Mouse (Mus musculus): ENCODE results near the gene Gas2l1.
"Not testable (repeated sequence)": the region's sequence is repeated elsewhere in the genome, so short reads cannot be mapped to it uniquely, and the experiment has no call there.

Gas2l1 gene

DNA sequence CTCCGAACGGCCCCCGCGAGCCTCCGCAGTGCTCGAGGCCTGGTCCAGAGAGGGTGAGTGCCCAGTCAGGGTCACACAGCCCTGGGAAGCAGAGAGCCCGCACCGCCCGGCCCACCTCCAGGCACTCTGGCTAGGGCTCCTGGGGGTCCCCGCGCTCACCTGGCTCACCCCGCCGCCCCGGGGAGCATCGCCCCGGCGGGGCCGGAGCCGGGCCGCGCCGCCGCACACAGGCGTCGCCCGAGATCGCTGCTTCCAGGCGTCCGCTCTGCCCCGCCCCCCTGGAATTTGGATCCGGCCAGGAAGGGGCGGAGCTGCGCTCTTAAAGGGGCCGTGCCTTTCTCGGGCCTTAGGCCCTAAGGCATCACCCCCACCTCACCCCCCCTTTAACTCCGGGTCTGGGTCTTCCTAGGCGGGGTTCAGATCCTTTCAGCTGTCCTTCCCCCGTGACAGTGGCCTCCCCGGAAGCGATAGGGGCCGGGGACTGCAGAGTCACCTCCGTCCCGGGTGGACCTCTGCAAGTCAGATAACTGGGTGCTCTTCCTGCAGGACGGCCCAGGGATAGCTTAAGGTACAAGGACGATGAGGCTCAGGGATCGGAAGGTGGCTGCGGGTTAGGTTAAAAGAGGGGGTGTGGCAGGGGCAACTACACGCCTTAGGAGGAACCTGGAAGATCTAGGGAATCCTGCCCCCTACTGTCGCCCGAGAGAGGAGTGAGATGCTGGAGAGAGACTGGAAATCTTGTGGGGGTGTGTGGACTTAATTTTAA is at the start of gene Gas2l1:
TSS of gene Gas2l1 (minus strand) at position 272 of the 766 bp plus-strand sequence.
- peak; percentile 88 for DNase-seq (ENCODE audit: low spot score)

DNA sequence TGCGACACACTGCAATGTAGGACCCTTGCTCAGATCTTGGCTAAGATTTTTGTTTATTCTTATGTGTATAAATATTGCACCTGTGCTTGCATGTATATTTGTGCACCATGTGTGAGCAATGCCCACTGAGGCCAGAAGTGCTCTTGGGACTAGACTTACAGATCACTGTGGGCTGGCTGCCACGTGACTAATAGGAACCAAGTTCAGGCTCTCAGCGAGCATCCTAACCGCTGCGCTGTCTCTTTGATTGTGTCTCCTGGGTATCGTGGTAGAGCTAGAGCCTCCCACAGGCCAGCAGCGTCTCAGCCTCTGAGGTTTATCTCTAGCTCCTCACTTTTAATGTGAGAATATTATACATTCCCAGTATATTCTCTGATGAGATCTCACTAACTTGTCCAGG is 48.5 kb upstream of the Gas2l1 start:
- no peak for DNase-seq (ENCODE audit: low spot score)

DNA sequence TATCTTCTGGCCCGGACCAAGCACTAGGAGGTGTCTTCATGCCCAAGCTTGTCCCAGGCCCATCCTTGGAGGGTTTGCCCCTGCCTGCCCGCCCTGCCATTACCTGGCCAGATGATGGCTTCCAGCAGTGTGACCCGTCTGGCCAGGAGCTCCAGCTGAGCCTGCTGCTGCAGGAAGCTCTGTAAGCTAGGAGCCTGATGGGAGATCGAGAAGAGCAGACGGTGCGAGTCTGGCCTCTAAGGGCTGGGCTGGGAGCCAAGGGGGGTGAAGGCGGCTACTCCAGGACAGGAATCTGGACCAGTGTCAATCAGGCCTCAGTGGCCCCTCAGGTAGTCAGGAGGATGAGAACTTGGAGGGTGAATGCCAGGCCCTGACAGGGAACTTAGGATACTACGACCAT is 44.3 kb upstream of the Gas2l1 start:
- peak; percentile 20 for DNase-seq (ENCODE audit: low spot score)

DNA sequence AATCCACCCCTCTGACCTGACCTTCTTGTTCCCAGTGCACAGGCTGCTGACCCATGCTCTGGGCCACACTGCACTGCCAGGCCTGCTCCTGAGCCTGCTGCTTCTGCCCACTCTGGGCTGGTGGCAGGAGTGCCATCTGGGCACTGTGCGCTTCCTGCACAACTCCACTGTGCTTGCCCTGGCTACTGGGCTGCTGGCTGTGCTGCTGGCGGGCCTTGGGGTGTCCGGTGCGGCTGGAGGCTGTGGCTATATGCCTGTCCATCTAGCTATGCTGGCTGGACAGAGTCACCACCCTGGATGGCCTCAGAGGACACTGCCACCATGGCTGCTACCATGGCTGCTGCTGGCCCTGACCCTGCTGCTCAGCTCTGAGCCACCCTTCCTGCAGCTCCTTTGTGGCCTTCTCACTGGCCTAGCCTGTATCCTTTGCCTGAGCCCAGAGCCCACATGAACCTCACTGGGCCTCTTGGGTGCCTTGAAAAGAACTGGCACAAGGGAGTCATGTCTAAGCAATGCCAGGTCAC is 38.9 kb upstream of the Gas2l1 start:
- DNase-seq (ENCODE audit: low spot score), result no peak

DNA sequence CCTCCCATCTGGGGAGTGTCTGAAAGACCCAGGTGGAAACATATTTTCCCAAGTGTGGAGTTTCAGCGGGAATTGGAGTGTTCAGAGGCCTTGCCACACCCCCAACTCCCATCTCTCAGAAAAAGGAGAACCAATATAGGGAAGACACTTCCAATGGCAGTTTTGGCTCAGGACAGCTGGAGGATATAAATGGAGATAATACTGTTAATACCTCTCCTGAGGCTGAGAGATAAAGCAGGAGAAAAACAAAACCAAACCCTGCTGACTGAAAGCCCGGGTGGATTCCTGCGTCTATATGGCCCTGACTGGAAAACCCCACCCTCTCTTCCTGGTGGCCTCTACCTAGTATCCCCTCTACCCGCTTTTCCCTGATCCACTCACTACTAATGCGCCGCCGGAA is 37.3 kb upstream of the Gas2l1 start:
- DNase-seq (ENCODE audit: low spot score), result no peak

DNA sequence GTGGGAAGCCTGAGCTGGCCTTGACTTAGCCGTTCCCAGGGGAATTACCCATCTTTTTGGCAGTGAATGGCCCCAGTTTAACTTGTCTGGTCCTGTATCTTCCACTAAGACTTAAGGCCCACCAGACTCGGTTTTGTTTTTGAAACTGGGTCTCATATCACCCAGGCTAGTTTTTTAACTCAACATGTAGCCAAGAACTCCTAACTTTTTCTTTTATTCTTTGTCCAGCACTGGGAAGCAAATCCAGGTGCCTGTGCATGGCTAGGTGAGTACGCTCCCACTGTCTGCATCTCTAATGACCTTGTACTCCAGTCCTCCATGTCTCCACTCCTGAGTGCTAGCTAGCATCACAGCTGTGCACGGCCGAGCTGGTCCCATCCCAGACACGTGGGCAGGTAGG is 36.5 kb upstream of the Gas2l1 start:
- no peak for DNase-seq (ENCODE audit: low spot score)

DNA sequence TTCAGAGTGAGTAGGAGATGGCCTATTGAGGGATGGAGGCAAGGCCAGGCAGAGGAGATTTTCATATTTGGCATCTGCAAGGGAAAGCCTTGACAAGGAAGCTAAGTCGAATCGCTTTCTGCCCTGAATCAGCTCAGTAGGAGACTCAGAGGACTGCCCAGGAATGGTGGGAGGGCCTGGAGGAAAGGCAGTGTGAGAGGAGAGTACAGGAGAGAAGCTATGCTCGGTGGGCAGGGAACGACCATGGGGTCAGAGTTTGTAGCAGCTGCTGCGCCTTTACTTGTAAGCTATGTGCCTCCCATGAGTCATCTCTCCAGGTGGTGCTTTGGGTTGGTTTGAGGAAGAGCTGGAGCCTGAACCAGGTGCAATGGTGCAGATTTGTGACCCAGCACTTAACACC is 35.7 kb upstream of the Gas2l1 start:
- DNase-seq (ENCODE audit: low spot score), result no peak

DNA sequence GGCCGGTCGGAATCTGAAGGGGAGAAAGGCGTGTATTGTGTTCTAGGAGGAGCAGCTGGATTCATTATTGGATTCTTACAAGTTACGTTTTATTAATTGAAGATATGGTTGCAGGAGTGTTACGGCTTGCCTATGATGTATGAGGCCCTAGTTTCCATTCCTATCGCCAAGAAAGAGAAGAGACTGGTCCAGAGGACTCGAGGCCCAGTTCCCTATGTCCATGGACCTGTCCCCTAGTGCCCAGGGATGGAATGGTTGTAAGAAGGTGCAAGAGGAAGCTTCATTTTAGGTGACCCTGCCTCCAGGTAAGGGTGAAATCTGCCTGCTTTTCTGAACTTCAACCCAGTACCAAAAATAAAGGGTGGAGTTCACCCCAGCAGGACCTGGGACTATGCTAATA is 35.2 kb upstream of the Gas2l1 start:
- no peak for DNase-seq (ENCODE audit: low spot score)

DNA sequence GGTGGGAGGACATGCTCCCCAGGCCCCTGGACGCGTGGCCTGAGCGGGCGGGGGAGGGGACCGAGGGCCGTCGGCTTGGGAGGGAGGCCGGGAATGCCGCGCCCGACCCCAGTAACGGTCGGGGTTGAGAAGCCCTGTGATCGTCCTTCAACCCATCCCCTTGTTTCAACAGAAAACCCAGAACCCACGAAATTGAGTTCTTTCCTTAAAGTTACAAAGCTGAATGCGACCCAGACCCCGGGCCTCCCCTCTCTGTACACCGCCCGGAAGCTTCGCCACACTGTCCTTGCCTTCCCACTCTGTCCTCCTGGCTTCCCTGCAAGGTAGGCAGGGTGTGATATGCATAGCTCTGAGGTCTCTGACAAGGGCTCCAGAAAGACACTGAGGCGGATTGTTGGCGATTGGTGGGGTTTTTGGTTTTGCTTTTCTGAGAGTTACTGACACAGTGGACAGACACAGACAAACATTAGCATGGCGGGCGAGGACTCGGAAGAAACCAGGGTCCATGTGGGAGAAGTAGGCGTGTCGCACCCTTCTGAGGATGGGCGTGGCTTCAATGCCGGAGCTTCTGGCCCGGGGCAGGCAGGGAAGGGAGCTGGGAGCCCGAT is 34.6 kb upstream of the Gas2l1 start:
- DNase-seq (ENCODE audit: low spot score), result peak; percentile 88

DNA sequence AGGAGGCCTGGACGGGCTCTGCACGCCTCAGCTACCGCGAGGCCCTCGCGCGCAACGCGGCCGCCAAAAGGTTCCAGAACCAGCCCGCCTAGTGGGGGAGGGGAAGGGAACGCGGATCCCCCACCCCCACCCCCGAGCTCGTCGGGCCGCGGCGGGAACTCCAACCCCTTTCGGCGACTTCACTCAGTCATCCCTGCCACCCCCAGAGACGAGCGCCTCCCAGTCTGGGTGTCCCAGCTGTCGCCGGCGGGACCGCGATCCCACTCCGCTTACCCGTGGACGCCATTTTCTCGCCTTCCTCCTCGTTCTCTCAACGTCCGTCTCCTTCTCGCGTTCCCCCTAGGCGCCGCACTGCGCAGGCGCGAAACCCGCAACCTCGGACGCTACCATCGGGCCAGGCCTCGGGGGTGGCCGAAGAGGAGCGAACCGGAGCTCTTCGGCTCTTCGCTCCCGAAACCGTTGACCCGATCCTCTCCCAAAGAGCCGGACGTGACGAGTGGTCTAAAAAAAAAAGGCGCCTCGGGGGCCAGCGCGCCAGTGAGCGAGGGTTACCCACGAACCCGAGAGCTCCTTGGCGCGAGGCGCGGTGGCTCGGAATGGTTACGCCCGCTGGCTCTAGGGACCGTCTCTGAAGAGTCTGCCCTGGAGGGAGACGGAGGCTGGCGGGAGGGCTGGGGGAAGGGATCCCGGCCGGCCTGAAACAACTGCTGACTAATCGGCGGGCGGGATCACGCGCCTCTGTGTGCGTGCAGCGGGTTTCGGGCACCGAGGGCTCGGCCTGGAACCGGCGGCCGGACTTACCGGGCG is 33.8 kb upstream of the Gas2l1 start, which contains the start of the genes Rhbdd3 and Ewsr1:
TSS of gene Rhbdd3 (plus strand) at position 191 of the 807 bp plus-strand sequence.
TSS of gene Ewsr1 (minus strand) at position 531 of the 807 bp plus-strand sequence.
- peak; percentile 97 for DNase-seq (ENCODE audit: low spot score)

DNA sequence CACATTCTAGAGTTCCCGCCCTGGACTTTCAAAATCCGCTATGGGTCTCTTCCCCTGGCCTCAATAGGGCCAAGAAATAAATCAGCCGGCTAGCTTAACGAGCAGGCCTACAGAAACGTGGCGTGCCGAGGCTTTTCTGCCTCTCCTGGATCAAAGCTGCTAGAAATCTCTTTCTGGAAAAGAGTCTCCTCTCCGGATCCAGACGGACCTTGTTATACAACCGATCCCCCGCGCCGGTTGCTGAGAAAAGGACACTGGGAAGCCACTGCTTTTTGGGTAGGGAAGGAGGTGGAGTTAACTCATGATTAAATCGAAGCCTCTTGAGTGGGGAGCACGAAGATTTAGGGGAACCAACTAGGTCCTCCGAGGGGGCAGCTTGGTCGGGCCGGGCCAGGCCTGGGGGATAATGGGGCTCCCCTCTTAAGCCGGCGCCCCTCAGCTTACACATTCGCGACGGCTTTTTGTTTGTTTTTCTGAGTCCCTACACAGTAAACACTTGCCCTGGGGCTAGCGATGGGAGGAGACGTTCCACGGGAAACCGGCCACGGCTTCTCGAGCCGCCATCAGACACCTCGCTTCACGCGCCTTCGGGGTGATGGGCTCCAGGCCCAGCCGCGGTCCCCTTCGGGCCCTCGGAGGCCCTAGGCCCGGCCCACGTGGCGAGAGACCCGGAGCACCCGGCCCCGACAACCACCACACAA is 33.1 kb upstream of the Gas2l1 start:
- DNase-seq (ENCODE audit: low spot score), result peak; percentile 63

DNA sequence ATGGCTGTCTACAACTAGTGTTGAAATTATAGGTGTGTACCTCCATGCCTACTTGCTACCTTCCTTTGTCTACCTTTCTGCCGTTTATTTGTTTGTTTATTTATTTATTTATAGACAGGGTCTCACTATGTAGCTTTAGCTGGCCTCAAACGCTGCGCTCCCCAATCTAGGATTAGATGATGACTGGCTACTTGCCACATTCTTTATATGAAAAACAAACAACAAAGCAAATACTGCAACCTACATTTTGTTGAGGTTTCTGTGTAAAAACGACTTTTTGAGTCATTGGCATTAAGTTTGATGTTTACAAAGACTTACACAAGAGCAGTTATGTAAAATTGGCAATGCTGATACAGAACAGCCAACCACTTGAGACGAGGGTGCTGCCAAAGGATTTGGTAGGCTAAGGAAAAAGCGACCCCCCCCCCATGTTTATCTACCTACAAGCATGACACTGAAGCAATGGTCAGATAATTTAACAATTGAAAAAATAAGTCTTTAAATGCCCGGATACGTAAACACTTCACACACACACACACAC is 31.4 kb upstream of the Gas2l1 start:
- DNase-seq (ENCODE audit: low spot score), result peak; percentile 47

DNA sequence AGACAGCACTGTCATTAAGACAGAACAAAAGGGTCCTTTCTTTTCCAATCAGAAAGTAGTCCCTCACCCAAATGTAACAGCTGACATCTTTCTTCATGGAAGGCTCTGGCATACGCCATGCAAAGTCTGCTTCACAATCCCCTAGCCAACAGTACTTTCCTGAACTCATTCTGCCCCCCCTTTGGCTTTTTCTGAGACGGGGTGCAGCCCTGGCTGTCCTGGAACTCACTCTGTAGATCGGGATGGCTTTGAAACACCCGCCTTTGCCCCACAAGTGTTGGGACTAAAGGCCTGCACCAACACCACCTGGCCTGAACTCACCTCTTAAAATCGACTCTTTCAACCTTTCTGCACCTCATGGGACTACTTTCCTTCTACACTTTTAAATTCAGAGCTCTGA is 30.8 kb upstream of the Gas2l1 start:
- DNase-seq (ENCODE audit: low spot score), result no peak

DNA sequence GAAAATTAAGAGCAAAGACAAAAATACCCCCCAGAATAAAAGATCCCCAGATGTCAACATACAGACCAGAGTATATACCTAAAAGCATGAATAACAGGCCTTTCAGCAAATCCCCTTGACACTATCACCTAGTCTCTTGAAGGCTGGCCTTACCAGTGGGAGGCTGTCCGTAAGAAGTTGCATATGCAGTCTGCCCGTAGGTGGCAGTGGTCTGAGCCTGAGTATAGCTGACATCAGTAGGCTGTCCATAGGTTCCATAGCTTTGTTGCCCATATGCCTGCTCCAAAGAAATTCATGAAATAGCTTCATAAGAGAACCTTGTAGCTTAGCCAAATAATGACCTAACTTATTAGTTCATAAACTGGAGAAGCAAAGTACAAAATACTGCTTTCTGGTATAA is 26.6 kb upstream of the Gas2l1 start:
- DNase-seq (ENCODE audit: low spot score), result peak; percentile 24

DNA sequence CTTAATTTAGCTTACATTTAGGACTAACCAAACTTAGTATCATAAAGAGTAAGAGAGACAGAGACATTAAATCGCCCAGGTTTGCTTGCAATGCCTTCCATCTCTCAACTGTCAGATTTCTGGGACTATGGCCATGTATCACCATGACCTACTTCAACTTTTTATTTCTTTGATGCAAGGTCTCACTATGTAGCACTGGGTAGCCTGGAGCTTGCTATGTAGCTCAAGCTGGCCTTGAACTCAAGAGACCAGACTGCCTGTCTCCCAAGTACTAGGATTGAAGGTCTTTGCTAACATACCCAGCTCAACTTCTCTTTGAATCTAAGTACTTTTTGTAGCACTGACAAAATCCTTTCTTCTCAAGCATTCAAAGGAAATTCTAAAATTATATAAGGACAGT is 24.0 kb upstream of the Gas2l1 start:
- DNase-seq (ENCODE audit: low spot score), result no peak

DNA sequence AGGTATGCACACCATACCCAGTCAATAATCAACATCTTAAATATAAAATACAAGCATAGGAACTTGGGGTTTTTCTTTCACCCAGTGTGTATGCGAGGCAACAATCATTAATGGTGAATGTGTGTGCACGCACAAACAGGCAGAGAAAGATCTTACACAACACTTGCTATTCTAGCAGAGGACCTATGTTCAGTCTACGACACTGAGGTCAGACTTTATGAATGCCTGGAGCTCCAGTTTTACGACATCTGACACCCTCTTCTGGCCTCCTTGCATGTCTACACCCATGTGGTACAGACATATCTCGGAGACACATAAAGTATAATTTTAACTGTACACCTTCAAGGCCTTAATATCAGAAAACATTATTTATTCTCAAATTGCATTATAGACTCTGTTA is 11.7 kb upstream of the Gas2l1 start:
- DNase-seq (ENCODE audit: low spot score), result not testable (repeated sequence)

DNA sequence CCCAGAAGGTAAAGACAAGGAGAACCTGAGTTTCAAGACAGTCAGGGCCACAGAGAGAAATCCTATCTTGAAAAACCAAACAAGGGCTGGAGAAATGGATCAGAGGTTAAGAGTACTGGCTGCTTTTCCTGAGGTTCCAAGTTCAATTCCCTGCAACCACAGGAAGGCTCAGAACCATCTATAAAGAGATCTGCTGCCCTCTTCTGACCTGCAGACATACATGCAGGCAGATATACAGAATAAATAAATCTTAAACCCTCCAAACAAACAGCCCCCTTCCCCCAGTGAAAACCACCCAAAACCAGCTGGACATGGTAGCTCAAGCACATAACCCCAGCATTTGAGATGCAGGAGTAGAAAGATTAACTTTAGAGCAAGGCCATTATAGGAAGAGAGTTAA is 10.6 kb upstream of the Gas2l1 start:
- DNase-seq (ENCODE audit: low spot score), result peak; percentile 23

DNA sequence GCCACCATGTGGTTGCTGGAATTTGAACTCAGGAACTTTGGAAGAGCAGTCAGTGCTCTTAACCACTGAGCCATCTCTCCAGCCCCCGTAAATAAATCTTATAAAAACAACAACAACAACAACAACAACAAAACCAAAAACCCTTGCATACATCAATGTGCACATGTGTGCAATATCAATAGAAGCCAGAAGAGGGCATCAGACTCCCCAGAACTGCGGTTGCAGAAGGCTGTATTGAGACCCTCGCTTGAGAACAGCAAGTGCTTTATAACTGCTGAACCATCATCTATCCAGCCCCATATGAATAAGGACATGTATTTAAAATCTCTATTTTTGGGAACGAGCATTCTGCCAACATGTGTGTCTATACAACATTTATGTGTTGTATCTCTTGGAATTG is 9.8 kb upstream of the Gas2l1 start:
- no peak for DNase-seq (ENCODE audit: low spot score)

DNA sequence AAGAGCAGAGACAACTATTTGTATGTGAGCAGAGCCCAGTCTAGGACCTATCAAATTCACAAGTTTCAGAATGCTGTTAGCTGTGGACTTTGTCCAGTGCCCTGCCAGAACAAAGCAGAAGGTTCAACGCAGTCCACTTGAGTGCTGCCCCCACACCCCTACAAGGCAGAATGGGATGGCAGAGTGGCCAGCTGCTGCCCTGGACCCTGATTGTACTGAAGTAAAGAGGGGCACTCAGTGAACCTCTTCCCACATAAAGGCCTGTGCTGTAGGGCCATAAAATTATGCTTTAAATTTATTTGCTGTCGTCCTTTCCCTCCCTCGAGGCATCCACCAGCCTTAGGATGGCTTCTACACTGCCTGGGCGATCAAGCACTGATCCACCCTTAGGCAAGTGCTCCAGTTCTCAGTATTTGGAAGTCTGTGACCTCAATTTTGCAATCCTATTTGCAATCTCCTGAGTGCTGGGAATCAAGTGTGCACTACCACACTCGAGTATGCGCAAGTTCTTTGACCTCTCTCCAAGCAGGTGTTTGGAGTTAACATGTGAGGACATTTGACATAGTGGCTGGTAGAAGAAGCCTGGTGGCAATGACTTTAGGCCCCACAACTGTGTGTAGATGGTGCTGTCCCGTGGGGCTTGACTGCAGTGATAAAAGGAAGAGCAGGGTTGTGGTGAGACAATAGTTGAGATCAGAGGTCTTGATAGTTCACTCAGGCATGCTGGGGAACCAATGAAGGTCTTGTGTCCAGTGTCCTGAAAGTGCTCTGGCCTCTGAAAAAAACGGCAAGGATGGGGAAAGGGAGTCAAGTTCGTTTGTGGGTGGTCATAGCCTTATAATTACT is 3.2 kb upstream of the Gas2l1 start:
- peak; percentile 63 for DNase-seq (ENCODE audit: low spot score)

DNA sequence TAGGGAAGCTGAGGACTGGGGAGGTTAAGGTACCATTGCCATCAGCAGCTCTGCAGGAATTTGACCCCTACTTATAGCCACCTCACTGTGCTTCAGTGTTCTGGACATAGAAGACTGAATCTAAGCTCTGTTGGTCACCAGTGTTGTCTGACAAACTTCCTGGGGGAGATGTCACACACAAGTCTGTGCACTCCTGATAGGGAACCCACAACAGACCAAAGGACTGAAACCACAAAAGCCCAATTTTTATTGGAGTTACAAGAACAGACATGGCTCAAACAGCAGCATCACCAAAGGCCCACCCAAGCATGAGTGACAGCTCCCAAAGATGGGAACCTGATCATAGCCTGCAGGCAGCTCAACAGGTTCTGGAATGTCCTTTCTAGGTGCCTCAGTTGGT is 1.9 kb upstream of the Gas2l1 start:
- DNase-seq (ENCODE audit: low spot score), result no peak
